Mouse (Mus musculus) neural tube, embryonic 11.5 days (tissue): ENCODE data around the gene Ubac2. TPM values are rescaled to one million over a fixed set of nuclear protein-coding genes. Genes with fewer than 3 reads are reported as not detected.
A peak's percentile ranks its signal among the peaks of the same experiment; 100 is the strongest.
"Not testable (repeated sequence)": the region's sequence is repeated elsewhere in the genome, so short reads cannot be mapped to it uniquely, and the experiment has no call there.

ENCODE experiments used
- ATAC-seq: fragments of 200-750 bp; cut with Nextera tagmentation; 2 replicates; pipeline ENCODE4 v1.8.0; 2017; ENCODE audit warnings: moderate number of reproducible peaks, mild to moderate bottlenecking, moderate TSS enrichment, moderate library complexity; ENCODE audit not compliant: insufficient read depth, low FRiP score, low TSS enrichment
- DNase-seq: peaks from one replicate; pipeline ENCODE4 v3.0.0-alpha.2; 2015; ENCODE audit warnings: low spot score
- H3K27ac ChIP-seq: fragments of 300-500 bp; sonication (generic); 2 replicates; pipeline ENCODE4 v1.5.1; 2014; ENCODE audit warnings: low read depth, mild to moderate bottlenecking, low read length
- H3K27me3 ChIP-seq: fragments of 300-500 bp; sonication (generic); 2 replicates; pipeline ENCODE4 v1.6.1; 2014; ENCODE audit warnings: mild to moderate bottlenecking, low read length, mixed read lengths; ENCODE audit not compliant: control insufficient read depth, insufficient read depth
- H3K36me3 ChIP-seq: fragments of 300-500 bp; sonication (generic); 2 replicates; pipeline ENCODE4 v1.6.1; 2014; ENCODE audit warnings: mild to moderate bottlenecking, low read length, moderate library complexity, mixed read lengths; ENCODE audit not compliant: control insufficient read depth, insufficient read depth
- H3K4me1 ChIP-seq: fragments of 300-500 bp; sonication (generic); 2 replicates; pipeline ENCODE4 v1.6.1; 2014; ENCODE audit warnings: low read length, mixed read lengths; ENCODE audit not compliant: control insufficient read depth, insufficient read depth
- H3K4me2 ChIP-seq: fragments of 300-500 bp; sonication (generic); 2 replicates; pipeline ENCODE4 v1.6.1; 2014; ENCODE audit warnings: low read depth, mild to moderate bottlenecking, moderate library complexity
- H3K4me3 ChIP-seq: fragments of 300-500 bp; sonication (generic); 2 replicates; pipeline ENCODE4 v1.5.1; 2014; ENCODE audit warnings: low read depth, low read length
- H3K9ac ChIP-seq: fragments of 300-500 bp; sonication (generic); 2 replicates; pipeline ENCODE4 v1.6.1; 2014; ENCODE audit warnings: mild to moderate bottlenecking, low read length
- H3K9me3 ChIP-seq: fragments of 300-500 bp; sonication (generic); 2 replicates; pipeline ENCODE4 v1.6.1; 2016; ENCODE audit warnings: low read length; ENCODE audit not compliant: control insufficient read depth
- WGBS: fragments of 180-500 bp; shearing (Covaris S2); extraction: QIAGEN DNeasy Blood & Tissue Kit; methylation state at CpG from one replicate; pipeline ENCODE4 v1.1.7; 2014; 5-methylcytosine and 5-hydroxymethylcytosine counted together
- polyA plus RNA-seq: library from polyadenylated mRNA; unstranded; fragments of >200 nt; fragmentation: Nextera tagmentation; extraction: Ambion mirVana; gene quantifications from 2 replicates; pipeline ENCODE4 v1.2.1, GENCODE M21; 2014

The Ubac2 gene
- polyA plus RNA-seq, 1 experiment from 2014 or later, result 70.4 TPM

DNA sequence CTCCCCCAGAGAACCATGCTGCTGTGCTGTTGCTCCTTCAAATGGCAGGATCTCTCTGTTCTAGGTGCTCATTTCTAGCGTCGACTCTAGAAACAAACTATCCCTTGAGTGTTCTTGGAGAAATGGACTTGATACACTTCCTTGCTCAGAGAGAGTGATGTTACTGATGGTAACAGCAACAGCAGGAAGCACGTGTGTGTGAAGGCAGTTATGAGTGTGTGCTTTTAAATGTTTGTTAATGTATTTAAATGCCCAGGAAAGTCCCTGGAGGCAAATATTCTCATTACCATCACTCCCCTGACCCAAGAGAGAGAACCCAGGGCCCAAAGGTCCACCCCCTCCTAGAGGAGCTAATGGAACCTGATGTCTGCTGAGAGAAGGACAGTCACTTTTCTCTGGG lies 11.8 kb upstream of the Ubac2 start:
- DNase-seq (no peak), ATAC-seq (no peak)
- Histone ChIP-seq H3K4me2 (no peak overlapping the region), H3K27ac (no peak overlapping the region), H3K9me3 (no peaks in the 10 kb centered on the region), H3K4me1 (no peaks in the 10 kb centered on the region), H3K27me3 (no peaks in the 10 kb centered on the region), H3K9ac (no peak overlapping the region), H3K36me3 (no peaks in the 10 kb centered on the region), H3K4me3 (no peak overlapping the region)
- WGBS, result 73% methylated on average over 3 of the region's 3 CpGs

DNA sequence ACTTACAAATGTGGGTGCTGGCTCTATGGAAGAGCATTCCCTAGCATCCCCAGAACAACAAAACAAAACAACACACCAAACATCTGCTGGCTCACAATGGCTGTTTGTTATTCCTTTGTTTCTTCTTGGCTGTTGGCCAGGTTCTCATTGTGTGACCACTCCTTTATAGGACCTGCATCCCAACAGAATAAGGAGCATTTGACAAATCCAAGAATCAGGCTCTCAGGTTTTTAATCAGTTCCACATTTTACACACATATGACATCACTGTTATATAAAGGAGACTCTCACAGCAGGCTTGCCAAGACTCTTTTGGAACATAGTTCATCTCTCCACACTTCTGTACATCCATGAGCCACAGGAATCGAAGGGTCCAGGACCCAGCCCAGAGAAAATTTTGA lies 9.3 kb upstream of the Ubac2 start:
- Histone ChIP-seq H3K36me3 (no peaks in the 10 kb centered on the region), H3K4me1 (no peaks in the 10 kb centered on the region), H3K27me3 (no peaks in the 10 kb centered on the region), H3K27ac (no peak overlapping the region), H3K4me3 (no peak overlapping the region), H3K4me2 (no peak overlapping the region), H3K9me3 (no peaks in the 10 kb centered on the region), H3K9ac (no peak overlapping the region)
- no peak for ATAC-seq
- no peak for DNase-seq
- 72% methylated on average over 1 of the region's 1 CpGs for WGBS

DNA sequence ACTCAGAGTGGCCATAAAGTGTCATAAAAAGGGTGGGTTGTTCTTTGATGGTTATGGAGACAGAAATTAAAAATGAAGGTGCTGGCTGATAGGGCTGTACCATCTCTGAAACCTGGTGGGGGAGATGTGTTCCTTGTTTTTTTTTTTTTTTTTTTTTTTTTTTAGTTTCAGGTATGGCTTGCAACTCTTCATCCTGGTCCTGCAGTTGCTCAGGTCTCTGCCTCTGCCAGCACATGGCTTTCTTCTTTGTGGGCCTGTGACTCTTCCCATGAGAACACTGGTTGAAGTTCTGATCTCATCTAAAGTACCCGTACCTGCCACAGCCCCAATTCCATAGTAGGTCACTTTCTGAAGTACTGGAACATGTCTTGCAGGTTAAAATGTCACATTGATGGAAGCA lies 5.7 kb upstream of the Ubac2 start:
- Histone ChIP-seq H3K4me2 (no peak overlapping the region), H3K27ac (no peak overlapping the region), H3K9ac (no peak overlapping the region), H3K9me3 (no peaks in the 10 kb centered on the region), H3K36me3 (no peaks in the 10 kb centered on the region), H3K4me3 (no peak overlapping the region), H3K27me3 (no peaks in the 10 kb centered on the region), H3K4me1 (no peaks in the 10 kb centered on the region)
- WGBS, result 86% methylated on average over 1 of the region's 1 CpGs
- ATAC-seq (no peak), DNase-seq (no peak)

DNA sequence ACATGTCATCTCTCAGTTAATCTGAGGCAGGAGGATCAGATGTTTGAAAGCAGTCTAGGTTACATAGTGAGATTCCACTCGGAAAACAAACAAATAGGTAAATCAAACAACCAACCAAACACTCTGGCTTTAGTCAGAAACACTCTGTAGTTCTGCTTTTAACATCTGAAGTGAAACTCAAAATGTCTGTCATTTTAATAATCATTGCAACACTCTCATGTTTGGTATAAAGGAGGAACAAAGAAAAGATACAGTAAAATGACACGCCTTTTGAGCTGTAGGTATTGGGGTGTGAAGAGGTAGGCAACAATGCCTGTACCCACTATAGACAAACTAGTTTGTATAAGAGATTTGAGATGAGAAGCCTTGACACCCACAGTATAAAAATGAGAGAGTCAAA lies 5.2 kb upstream of the Ubac2 start:
- 76% methylated on average over 2 of the region's 2 CpGs for WGBS
- H3K4me1 ChIP-seq, result no peaks in the 10 kb centered on the region
- no peaks in the 10 kb centered on the region for H3K9me3 ChIP-seq
- no peak overlapping the region for H3K27ac ChIP-seq
- no peak overlapping the region for H3K4me2 ChIP-seq
- no peak overlapping the region for H3K9ac ChIP-seq
- H3K27me3 ChIP-seq, result no peaks in the 10 kb centered on the region
- ATAC-seq (no peak), DNase-seq (no peak)
- H3K4me3 ChIP-seq, result no peak overlapping the region
- H3K36me3 ChIP-seq, result no peaks in the 10 kb centered on the region

GRCm38 (mm10) chr14:121873646-121874045 lies 4.8 kb upstream of the Ubac2 start:
- 86% methylated on average over 4 of the region's 4 CpGs for WGBS
- Histone ChIP-seq H3K9me3 (no peaks in the 10 kb centered on the region), H3K36me3 (no peaks in the 10 kb centered on the region), H3K9ac (no peak overlapping the region), H3K4me1 (no peaks in the 10 kb centered on the region), H3K27ac (no peak overlapping the region), H3K27me3 (no peaks in the 10 kb centered on the region), H3K4me2 (no peak overlapping the region), H3K4me3 (no peak overlapping the region)
- no peak for DNase-seq
- no peak for ATAC-seq

DNA sequence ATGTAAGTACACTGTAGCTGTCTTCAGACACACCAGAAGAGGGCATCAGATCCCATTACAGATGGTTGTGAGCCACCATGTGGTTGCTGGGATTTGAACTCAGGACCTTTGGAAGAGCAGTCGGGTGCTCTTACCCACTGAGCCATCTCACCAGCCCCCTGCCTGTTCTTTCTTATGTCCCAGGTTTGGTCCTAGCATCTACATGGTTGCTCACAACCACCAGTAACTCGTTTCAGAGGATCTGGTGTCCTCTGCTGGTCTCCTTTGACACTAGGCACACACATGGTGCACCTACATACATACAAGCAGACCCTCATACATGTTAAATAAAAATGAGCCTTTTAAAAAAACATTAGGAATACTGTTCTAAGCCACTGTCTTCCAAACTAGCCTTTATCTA lies 2.2 kb upstream of the Ubac2 start:
- H3K4me1 ChIP-seq, H3K4me2 ChIP-seq, H3K9ac ChIP-seq, ATAC-seq, H3K9me3 ChIP-seq, DNase-seq, H3K27ac ChIP-seq, H3K27me3 ChIP-seq, H3K4me3 ChIP-seq, H3K36me3 ChIP-seq: not testable (repeated sequence)
- WGBS, result 74% methylated on average over 2 of the region's 2 CpGs

- WGBS, result 86% methylated on average over 2 of the region's 2 CpGs
- ATAC-seq, result no peak
These were observed 1.6 kb upstream of the Ubac2 start for GRCm38 (mm10) chr14:121876860-121877259.

DNA sequence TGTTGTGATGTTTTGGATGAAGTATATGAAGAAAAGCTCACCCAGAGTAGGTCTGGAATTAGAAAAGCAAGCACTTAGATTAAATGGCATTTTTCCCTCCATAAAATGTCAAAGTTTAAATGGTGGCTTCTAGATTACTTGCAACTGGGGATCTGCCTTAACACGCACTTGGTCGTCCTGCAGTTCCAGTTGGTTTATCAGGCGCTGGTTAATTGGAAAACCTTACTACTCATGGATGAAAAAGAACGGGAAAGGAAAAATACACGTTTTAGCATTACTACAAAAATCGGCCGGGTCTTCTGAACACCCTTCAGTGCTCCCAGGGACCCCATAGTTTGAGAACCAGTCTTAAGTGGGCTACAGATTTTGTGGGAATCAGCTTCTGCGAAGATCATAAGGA lies 780 bp upstream of the Ubac2 start:
- H3K27ac ChIP-seq, result peak overlapping the region; percentile 84
- no peak for ATAC-seq
- H3K4me1 ChIP-seq, result peaks cover 8% of the 10 kb centered on the region
- H3K9ac ChIP-seq, result peak overlapping the region; percentile 88
- H3K4me2 ChIP-seq, result peak overlapping the region; percentile 51
- 32% methylated on average over 8 of the region's 8 CpGs for WGBS
- no peaks in the 10 kb centered on the region for H3K36me3 ChIP-seq
- H3K4me3 ChIP-seq, result peak overlapping the region; percentile 83
- no peaks in the 10 kb centered on the region for H3K9me3 ChIP-seq
- no peaks in the 10 kb centered on the region for H3K27me3 ChIP-seq
- DNase-seq, result no peak

More at GRCm38 (mm10) chr14:121876860-121877259, 1.6 kb upstream of the Ubac2 start:
- Histone ChIP-seq H3K4me1 (peaks cover 8% of the 10 kb centered on the region), H3K27ac (no peak overlapping the region), H3K4me3 (no peak overlapping the region), H3K36me3 (no peaks in the 10 kb centered on the region), H3K4me2 (no peak overlapping the region), H3K27me3 (no peaks in the 10 kb centered on the region), H3K9ac (no peak overlapping the region), H3K9me3 (no peaks in the 10 kb centered on the region)
- DNase-seq, result no peak

GRCm38 (mm10) chr14:121878859-121879206 lies 413 bp downstream of the Ubac2 start:
- Histone ChIP-seq H3K27me3 (no peaks in the 10 kb centered on the region), H3K36me3 (no peaks in the 10 kb centered on the region), H3K4me2 (peak overlapping the region; percentile 51), H3K4me3 (peak overlapping the region; percentile 83), H3K9me3 (no peaks in the 10 kb centered on the region), H3K4me1 (peaks cover 8% of the 10 kb centered on the region), H3K9ac (peak overlapping the region; percentile 88), H3K27ac (0 out of 2 replicates have a peak overlapping the region, but pooled peaks have one; percentile 35)
- WGBS, result under 1% methylated on average over 27 of the region's 27 CpGs
- ATAC-seq (no peak), DNase-seq (no peak)
